Mouse (Mus musculus) erythroblast, embryonic 14.5 days (primary cell): Measurements from ENCODE around the gene Cib4.

Source experiments
- GATA1 ChIP-seq: IDR thresholded peaks from 2 replicates; pipeline ENCODE4 v1.6.1; 2012; ENCODE audit warnings: low read length, inconsistent platforms, mixed read lengths
- TAL1 ChIP-seq: IDR thresholded peaks from 3 replicates; pipeline ENCODE4 v1.6.1; 2012; ENCODE audit warnings: low read length, inconsistent platforms, mixed read lengths

DNA sequence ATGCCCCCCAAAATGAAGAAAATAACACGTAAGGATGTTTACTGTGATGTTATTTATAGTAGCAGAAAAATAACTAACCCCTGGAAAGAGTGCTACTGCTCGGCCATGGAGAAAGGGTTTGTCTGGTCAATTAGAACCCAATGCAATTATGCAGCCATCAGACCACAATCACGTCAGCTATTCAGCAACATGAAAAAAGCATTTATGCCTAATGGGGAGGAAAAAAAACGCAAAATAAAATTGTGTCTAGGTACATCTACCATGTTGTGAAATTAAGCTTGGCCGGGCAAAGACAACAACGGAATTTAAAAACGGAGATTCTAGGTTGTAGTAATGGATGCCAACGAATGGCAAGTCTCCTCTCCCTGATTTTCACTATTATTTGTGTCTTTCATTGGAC lies 23.2 kb downstream of the Cib4 start:
- TF ChIP-seq GATA1: no peak
- TF ChIP-seq TAL1: no peak
